Mouse (Mus musculus): ENCODE results near the gene Vac14. TPM values are rescaled to one million over a fixed set of nuclear protein-coding genes. Genes with fewer than 3 reads are reported as not detected.

Vac14 gene
- total RNA-seq (2015; ENCODE audit: low replicate concordance) (12.6 and 24.3 TPM in 2 replicates), total RNA-seq (2017; ENCODE audit: low replicate concordance) (8.6 and 12.6 TPM in 2 replicates)

DNA sequence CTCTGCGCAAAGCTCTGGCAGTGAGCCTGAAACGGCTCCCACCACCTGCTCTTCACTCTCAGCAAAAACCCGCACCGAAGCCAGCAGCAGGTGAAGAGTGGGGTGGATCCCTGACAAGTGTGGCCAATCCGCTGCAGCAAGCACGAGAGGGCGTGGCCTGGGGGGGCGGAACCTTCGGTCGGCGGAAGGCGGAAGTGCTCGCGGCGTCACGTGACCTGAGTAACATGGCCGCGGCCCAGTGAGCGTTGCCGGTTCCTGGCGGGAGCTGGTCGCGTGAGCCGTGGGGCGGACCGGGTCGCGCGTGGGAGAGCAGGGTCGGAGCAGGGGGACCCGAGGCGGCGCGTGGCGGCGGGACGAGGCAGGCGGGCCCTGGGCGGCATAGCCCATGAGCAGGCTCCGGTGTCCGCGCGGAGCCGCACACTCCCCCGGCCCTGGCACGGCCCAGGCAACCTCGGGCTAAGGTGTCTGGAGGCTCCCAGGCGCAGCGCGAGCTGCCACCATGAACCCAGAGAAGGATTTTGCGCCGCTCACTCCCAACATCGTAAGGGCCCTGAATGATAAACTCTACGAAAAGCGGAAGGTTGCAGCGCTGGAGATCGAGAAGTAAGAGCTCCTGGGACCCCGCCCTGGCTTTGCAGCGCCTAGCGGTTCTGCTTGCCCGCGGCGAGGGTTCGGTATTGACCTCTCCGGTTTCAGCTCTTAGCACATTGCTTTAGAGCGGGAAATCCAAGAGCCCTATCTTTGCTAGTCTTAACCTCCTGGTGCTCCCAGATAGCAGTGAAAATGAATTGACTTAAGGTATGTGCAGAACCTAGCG lies at the start of gene Vac14:
Gene Vac14, plus strand, starts transcription at position 195 of the 817 bp plus-strand sequence.
- peak; percentile 96 for ATAC-seq (replicated peaks; ENCODE audit: low FRiP score, poor library complexity, severe bottlenecking)

DNA sequence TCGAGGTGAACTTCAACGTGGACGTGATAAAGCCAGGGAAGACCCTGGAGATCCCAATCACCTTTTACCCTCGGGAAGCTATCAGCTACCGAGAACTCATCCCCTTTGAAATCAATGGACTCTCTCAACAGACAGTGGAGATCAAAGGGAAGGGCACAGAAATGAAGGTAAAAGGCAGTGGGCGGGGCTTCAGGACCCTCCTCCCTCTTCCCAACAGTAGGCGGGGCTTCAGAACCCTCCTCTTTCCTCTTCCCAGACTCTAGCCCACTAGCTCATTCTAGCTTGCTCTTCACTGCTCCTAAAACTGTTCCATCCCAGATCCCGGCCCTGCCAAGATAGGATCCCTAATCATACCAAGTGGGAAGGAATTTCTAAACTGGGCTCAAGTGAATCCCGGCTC lies 25.7 kb upstream of the Vac14 start:
- ATAC-seq (replicated peaks; ENCODE audit: low FRiP score, poor library complexity, severe bottlenecking): no peak

DNA sequence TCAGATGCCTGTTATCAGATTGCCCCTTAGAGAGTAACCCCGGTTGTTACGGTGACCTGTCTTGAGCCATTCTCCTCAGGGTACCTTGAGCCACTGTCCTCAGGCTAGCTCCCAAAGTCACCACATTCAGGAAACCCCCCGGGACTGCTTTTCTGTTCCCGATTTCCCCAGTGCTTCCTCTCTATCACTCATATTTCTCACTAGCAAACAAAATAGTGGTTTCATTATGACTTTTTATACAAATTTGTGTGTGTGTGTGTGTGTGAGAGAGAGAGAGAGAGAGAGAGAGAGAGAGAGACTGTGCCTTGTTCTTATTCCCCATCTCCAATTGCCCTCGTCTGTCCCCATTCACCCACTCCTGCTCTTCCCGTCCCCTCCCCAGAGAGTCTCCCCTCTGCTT lies 24.2 kb upstream of the Vac14 start:
- no peak for ATAC-seq (replicated peaks; ENCODE audit: low FRiP score, poor library complexity, severe bottlenecking)

DNA sequence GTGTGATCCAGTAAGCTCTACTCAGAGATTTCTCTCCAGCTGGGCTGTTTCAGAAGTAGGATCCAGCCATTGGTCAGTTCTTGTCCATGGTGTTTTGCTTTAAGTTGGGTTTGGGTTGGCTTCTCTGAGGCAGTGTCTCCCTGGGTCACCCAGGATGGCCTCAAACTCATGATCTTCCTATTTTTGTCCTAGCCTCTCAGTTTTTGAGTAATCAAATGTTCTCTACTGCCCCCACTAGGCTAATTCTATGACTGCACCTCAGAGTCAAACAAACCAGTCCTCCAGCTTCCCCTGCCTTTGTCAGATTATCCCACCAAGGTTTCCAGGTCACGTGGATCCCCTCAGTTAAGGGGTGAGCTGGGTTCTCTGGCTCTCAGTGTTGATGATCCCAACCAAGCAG lies 13.8 kb upstream of the Vac14 start:
- ATAC-seq (replicated peaks; ENCODE audit: low FRiP score, poor library complexity, severe bottlenecking): no peak

DNA sequence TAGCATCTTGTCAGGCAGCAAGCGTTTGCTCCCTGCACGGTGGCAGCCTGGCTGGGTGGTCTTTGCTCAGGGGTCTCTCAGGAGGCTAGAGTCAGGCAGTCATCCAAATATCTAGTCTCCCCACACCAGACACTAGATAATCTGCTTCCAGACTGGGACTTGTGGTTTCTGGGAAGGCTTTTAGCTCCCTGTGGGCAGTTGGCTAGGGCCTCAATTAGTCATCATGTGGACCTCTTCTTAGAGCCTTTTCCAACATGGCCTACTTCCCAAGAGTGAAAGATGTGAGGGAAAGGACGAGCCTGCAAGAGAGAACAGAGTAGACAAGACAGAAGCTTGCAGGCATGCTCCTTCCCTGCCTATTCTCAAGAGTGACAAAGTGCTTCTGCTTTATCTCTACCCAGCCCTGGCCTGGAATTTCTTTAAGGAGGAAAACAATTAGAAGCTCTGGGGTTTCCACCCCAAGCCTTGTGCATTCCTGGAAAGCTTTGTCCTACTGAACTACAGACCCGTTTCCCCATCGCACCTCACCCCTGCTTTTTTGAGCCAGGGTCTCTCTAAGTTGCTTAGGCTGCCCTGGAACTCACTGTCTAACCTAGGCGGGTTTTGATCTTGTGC lies 12.9 kb upstream of the Vac14 start:
- ATAC-seq (replicated peaks; ENCODE audit: low FRiP score, poor library complexity, severe bottlenecking): no peak

DNA sequence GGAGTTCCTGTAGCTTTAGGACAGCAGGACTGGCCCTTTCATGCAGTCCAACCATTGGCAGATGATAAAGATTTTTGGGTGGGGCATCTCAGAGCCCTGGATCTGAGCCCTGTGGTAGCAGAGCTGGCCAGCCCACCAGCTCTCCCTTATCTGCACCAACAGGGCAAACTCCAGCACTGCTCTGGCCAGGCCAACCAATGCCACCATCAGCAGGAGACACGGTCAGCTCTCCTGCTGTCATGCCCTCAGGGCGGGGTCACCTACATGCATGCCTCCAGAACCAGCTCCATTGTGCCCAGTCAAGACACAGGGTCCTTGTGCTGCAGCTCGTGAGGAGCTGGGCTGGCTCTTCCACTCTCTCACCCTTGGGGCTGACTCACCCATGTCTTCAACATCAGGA lies 2.7 kb upstream of the Vac14 start:
- peak; percentile 22; the same call in 1 of the 2 replicates for ATAC-seq (replicated peaks; ENCODE audit: low FRiP score, poor library complexity, severe bottlenecking)

DNA sequence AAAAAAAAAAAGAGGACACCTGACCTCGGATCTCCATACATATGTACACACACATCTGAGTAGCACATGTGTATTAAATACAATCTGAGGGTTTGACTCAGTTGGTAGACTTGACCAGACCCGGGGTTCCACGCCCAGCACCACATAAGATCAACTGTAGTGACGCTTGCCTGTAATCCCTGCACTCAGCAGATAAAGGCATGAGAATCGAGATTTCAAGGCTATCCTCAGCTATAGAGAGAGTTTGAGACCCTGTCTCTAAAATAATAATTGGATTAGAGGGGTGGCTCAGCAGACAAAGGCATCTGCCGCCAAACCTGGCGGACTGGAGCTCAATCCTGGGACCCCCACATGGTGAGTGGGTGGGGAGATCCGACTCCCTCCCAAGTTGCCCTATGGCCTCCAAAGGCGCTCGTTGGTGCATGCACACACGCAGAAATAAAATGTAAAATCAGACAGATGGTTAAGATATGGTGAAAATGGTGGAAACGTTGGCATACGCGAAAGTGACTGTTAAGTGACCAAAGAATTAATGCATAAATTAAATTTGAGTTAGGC lies 505 bp upstream of the Vac14 start:
- ATAC-seq (replicated peaks; ENCODE audit: low FRiP score, poor library complexity, severe bottlenecking): no peak

DNA sequence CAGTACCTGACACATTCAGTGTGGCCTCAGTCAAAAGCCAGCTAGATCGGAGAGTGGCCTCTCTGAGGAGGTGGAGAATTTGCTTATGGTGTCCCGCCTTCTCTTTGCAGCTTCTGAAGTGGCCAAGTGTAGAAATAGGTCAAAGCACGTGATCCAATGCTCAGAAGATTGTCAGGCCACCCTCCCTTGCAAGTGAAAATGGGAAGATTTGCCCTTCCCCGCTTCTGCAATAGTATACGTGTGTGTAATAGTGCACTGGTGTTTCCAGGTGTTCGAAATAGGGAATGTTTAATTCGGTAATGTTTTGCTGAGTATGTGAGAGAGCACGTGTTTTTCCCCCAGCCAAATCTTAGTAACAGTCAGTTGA lies 806 bp downstream of the Vac14 start:
- ATAC-seq (replicated peaks; ENCODE audit: low FRiP score, poor library complexity, severe bottlenecking): 0 out of 2 replicates have a peak, but pooled peaks have one; percentile 2

DNA sequence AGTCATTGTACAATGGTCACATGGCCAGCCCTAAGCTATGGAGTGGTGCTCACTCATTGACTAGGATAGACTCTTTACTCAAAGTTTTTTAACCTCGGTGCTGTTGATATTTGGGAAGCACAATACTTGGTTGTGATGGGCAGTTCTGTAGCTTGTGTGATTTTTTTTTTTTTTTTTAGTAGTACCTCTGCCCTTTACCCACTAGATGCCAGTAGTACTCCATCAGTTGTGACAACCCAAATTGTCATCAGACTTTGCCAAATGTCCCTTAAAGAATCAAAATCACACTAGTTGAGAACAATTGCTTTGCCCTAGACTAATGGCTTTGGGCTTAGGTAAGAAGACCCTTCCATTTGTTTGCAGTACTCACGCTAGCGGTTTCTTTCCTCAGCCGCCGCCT lies 1.5 kb downstream of the Vac14 start:
- ATAC-seq (replicated peaks; ENCODE audit: low FRiP score, poor library complexity, severe bottlenecking): no peak

DNA sequence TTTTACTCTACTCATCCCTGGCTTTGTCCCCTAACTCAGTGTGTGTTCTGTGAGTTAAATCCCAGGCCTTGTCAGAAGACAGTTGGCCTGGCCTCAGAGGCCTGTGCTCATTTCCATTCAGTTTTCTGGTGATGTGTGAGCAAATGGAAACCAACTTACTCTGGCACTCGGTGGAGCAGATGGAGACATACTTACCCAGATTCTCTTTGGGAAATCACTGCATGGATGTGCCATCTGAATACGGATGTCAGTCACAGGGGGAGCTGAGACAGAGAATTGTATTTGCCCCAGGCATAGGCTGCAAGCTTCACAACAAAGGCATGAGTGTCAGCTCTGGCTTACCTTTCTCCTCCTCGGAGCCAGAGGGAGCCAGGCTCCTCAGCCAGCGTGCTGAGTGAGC lies 8.0 kb downstream of the Vac14 start:
- ATAC-seq (replicated peaks; ENCODE audit: low FRiP score, poor library complexity, severe bottlenecking): no peak

DNA sequence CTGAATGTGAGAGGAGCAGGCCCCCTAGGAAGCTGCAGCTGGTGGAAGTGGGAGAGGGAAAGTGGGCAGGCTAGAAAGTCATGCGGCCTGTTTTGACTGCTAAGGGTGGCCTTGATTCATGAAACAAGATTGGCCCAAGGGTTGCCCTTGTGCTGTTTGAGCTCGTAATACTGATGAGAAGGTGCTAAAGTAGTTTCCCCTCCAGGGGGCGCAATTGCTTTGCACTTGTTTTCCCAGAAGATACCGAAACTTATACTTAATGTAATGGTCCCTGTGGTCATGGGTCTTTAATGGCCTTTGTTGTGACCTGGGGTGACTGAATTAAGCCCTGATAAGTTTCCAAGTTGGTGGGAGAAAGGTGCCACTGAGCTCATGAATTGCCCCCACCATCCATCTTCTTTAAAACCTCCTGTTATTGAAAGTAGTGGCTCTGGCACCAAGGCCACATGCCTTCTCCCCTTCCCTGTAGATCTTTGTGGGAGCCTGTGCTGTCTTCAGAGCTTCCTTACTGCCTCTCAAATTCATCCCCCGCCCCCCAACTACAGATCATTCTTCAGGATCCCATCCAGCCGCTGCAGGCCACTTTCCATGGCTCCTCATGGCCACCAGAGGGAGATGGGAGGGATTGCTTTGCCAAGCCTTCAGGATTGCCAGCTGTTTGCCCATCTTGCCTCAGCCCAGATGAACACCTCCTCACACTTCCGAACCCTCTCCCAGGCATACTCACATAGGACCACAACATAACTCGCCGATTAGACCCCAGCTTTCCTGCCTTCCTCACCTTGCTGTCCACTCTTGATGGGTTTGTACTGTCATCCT lies 11.1 kb downstream of the Vac14 start:
- ATAC-seq (replicated peaks; ENCODE audit: low FRiP score, poor library complexity, severe bottlenecking): 0 out of 2 replicates have a peak, but pooled peaks have one; percentile 57

DNA sequence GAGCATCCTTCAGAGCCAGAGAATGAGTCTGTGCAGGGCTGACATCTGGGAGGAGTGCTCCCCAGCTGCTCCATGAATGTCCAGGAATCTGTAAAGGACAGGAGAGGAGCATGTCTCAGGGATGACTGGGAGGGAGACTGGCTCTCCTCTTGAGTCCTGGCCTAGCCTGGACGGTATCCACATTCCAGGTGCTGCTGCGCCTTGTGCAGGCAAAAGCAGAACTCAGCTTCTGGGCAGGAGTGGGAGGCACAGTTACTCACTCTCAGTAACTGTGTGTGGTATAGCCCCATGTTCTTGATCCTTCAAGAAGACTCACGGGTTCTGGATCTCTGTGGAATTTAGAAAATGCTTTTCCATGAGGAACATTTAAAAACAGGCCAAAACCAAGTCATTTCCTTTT lies 11.7 kb downstream of the Vac14 start:
- ATAC-seq (replicated peaks; ENCODE audit: low FRiP score, poor library complexity, severe bottlenecking): no peak

DNA sequence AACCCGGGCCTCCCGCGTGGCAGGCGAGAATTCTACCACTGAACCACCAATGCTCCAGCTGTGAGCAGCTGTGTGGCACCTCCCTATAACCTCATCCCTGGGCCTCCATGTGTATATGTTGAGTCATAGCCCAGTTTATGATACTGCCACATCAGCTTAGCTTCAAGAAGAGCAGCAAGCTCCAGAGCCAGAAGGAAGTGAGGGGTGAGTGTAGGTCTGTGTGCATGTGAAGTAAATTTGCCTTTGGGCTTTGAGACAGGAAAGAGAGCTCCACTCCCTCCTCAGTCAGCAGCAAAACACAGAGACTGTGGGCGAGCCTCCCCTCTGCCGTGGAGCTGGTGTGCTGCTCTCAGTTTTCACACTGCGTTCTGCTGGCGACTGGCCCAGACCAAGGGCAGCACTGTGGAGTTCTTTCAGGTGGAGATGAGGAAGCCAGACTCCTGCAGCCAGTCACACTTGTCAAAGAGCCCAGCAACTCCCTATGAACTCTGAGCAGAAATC lies 12.2 kb downstream of the Vac14 start:
- ATAC-seq (replicated peaks; ENCODE audit: low FRiP score, poor library complexity, severe bottlenecking): no peak

DNA sequence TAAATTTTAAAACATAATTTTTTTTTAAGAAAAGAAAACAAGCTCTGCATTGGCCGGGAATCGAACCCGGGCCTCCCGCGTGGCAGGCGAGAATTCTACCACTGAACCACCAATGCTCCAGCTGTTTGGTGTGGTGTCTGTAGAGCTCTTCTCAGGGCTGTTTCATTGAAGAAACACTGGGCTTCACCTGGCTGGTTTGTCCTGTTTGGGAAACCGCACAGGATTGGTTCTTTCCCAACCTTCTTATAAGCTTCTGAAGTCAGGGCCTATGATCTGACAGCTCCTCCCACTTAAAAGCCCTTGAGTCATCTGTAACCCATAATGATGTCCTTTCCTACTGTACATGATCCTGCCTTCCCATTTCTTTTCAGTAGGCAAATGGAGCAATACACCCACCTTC lies 12.8 kb downstream of the Vac14 start:
- ATAC-seq (replicated peaks; ENCODE audit: low FRiP score, poor library complexity, severe bottlenecking): no peak

DNA sequence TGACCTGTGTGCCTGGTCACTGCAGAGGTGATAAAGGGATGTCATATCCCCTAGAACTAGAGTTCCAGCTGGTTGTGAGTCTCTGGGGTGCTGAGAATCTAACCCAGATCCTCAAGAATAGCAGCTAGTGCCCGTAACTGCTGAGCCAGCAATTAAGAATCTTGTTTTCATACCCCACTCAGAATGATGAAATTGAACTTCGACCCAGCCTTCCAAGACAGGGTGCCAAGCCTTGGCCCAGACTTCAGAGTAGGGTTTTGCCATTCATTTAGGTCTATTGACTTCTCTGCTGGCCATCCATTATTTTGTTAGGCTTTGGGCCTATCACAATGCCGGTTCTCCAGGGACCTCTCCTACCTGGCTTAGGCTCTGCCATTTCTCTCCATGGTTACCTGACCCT lies 15.4 kb downstream of the Vac14 start:
- ATAC-seq (replicated peaks; ENCODE audit: low FRiP score, poor library complexity, severe bottlenecking): no peak

DNA sequence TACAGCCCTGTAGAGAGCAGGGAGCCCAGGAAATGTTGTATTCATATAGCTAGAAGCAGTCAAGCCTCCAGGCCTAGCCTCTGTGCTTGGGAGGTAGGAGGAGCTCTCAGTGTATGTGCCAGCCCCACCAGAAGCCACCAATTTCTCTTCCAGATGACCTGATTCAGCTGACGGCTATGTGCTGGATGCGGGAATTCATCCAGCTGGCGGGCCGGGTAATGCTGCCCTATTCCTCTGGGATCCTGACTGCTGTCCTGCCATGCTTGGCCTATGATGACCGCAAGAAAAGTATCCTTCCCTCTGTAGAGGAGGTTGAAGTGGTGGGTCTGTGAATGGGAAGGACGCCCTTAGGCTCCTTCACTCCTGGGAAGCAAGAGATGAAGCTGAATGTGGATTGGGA lies 17.8 kb downstream of the Vac14 start:
- no peak for ATAC-seq (replicated peaks; ENCODE audit: low FRiP score, poor library complexity, severe bottlenecking)

DNA sequence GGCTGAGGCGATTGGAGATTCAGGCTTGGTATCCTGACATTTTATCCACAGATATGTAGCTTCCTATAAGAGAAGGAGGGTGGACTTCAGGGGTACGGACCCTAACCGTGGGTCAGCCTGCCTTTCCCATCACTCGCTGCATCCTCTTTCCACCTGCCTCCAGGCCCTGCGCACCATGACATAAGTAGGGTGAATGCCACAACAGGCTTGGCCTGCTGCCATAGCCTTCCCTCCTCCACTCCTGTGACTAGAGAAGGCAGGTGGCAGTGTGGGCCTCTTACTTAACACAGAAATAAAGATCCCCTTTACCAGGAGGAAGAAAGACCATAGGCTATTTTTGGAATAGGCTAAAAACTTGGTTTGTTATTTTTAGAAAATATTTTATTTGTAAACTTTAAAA lies 23.9 kb downstream of the Vac14 start:
- ATAC-seq (replicated peaks; ENCODE audit: low FRiP score, poor library complexity, severe bottlenecking): no peak

DNA sequence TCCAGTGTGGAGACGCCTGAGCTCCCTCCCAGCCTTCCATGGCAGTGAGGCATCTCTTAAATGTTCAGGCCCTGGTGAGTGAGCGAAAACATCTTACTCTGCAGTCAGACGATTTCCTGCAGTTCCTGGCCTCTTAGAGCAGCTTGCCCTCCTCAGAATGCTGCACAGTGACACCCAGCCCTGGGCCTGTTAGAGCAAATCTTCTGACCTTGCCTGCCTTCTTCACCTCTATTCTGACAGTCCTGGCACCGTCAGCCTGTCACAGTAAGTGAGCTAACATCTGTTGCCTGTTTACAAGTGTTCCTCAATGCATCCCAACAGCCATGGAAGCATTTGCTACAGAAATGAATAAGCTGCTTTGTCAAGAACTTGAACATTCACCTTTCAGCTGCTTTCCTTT lies 24.8 kb downstream of the Vac14 start:
- no peak for ATAC-seq (replicated peaks; ENCODE audit: low FRiP score, poor library complexity, severe bottlenecking)

DNA sequence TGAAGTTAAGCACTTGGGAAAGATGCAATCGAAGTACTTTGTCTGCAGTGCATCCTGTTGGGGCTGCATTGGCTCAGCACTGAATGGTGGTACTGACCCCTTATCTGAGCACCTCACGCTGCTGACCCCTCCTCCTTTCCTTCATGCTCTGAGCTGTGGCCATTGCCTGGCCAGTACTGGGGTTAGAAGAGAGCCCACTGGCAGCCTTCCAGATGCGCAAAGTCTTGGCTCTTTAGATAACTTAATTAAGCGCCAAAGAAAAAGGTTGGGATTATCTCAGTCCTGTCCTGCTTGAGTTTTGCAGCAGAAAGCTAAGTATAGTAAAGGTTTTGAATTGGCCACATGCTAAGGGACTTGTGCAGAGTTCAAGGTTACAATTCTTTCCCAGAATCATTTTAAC lies 26.0 kb downstream of the Vac14 start:
- no peak for ATAC-seq (replicated peaks; ENCODE audit: low FRiP score, poor library complexity, severe bottlenecking)

DNA sequence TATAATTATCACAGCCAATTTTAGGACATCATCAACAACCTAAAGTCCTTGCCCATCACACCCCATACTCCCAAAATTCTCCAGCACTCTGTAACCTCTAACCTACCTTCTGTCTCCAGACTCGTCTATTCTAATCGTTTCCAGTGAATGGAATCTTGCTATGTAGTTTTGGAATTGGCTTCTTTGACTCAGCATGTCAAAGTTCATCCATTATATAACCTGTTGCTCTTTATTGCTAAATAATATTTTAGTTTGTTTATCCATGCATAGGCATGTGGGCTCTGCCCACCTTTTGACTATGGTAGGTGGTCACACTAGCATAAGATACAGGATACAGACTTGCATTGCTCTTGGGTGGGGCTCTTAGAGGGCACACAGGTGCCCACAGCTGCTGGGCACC lies 26.5 kb downstream of the Vac14 start:
- ATAC-seq (replicated peaks; ENCODE audit: low FRiP score, poor library complexity, severe bottlenecking): no peak

Measured in erythroid progenitor cell, adult 5-6 weeks (primary cell).